Mouse (Mus musculus) ES-Bruce4 (cell line): ENCODE results near the gene Ovca2.

ENCODE experiments used
- CTCF ChIP-seq: IDR thresholded peaks from one replicate; pipeline ENCODE4 v1.8.1; 2011; ENCODE audit warnings: low read depth, low read length
- POLR2A ChIP-seq: IDR thresholded peaks from one replicate; pipeline ENCODE4 v1.8.1; 2011; ENCODE audit warnings: low read length; ENCODE audit not compliant: insufficient read depth

DNA sequence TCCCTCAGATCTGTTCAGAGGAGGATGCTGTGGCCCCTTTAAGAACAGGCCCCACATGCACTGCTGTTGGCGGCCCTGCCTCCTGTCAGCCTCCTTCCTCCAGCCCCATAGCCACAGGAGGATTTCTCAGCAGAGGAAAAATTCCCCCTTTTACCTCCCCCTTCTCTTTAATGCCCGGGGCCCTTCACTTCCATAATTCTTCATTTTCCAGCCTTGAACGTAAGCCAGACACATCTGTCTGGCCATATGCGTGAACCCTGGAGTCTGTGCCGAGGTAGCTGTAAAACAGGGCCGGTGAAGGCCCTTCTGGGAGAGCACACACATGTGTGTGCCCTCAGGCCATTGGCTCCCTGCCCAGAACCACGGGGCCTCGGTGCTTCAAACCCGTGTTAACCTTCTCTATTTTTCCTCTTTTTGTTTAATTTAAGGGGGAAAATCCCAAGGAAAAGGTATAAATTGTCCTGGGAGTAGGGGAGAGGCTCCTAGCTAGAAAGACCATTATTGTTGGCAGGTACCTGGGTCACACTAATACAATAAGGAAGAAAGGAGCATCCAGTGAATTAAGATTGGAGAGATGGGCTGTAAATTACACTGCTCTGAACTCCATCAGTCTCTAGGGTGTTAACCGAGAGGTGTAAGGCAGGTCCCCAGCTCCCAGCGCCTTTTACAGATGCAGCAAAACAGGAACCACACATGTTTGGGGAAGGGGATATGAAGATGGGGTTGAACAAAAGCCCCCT lies 31.4 kb downstream of the Ovca2 start:
- TF ChIP-seq CTCF: no peak
- no peak for TF ChIP-seq POLR2A
